Mouse (Mus musculus) CH12.LX (cell line): ENCODE results near the gene Aurka. TPM values are rescaled to one million over a fixed set of nuclear protein-coding genes. Genes with fewer than 3 reads are reported as not detected.

Source experiments
- DNase-seq: peaks from one replicate; pipeline ENCODE4 v3.0.0-alpha.2; 2013; ENCODE audit errors: extremely low read depth
- H3K27ac ChIP-seq: 2 replicates; pipeline ENCODE4 v1.5.1; 2012; ENCODE audit warnings: low read depth, mild to moderate bottlenecking, control low read depth, moderate library complexity; ENCODE audit not compliant: insufficient read depth
- H3K27me3 ChIP-seq: replicated peaks from 2 replicates; pipeline ENCODE3; 2012; ENCODE audit warnings: inconsistent platforms
- H3K36me3 ChIP-seq, 2 experiments: replicated peaks in 1 of 2; 2 replicates each; pipeline versions ENCODE3 to v1.6.1; 2012; ENCODE audit warnings: inconsistent platforms in 1 of 2, low read length in 1 of 2, mild to moderate bottlenecking in 1 of 2, mixed read lengths in 1 of 2, moderate library complexity in 1 of 2; ENCODE audit not compliant: control insufficient read depth in 1 of 2, insufficient read depth in 1 of 2
- H3K4me1 ChIP-seq, 2 experiments: 2 replicates each; pipeline ENCODE4 v1.6.1; 2012; ENCODE audit warnings: inconsistent platforms in 1 of 2, moderate library complexity in 1 of 2; ENCODE audit not compliant: insufficient read depth in 2 of 2, control insufficient read depth in 1 of 2
- H3K4me2 ChIP-seq: 2 replicates; pipeline ENCODE4 v1.6.1; 2012; ENCODE audit warnings: low read depth, mild to moderate bottlenecking, control low read depth; ENCODE audit not compliant: poor library complexity, insufficient read depth, severe bottlenecking
- H3K4me3 ChIP-seq, 3 experiments: fragments of 150-350 bp in 1 of 3; sonication (generic) in 1 of 3; replicated peaks in 1 of 3; 2 replicates each; pipeline versions ENCODE3 to v1.5.1; 2011 to 2012; ENCODE audit warnings: low read depth in 2 of 3, low read length in 2 of 3, mild to moderate bottlenecking in 2 of 3, moderate library complexity in 2 of 3, control low read depth in 1 of 3, improper control_type of control experiment in 1 of 3, inconsistent platforms in 1 of 3, mixed read lengths in 1 of 3; ENCODE audit not compliant: poor library complexity in 1 of 3
- H3K79me2 ChIP-seq: replicated peaks from 2 replicates; pipeline ENCODE4 v1.6.1; 2012; ENCODE audit warnings: mild to moderate bottlenecking, moderate library complexity; ENCODE audit not compliant: control insufficient read depth, poor library complexity, insufficient read depth, severe bottlenecking; ENCODE audit errors: extremely low read depth
- H3K9ac ChIP-seq: 2 replicates; pipeline ENCODE4 v1.6.1; 2012; ENCODE audit warnings: low read depth, mild to moderate bottlenecking, control low read depth, moderate library complexity; ENCODE audit not compliant: insufficient read depth
- H3K9me3 ChIP-seq: replicated peaks from 2 replicates; pipeline ENCODE3; 2012; ENCODE audit warnings: low read length, inconsistent platforms, mixed read lengths
- BHLHE40 ChIP-seq: IDR thresholded peaks from 2 replicates; pipeline ENCODE4 v1.6.1; 2011; ENCODE audit warnings: mild to moderate bottlenecking, low read depth, low read length, improper control_type of control experiment
- CHD1 ChIP-seq: IDR thresholded peaks from 2 replicates; pipeline ENCODE4 v1.6.1; 2012; ENCODE audit warnings: low read depth, low read length, improper control_type of control experiment, inconsistent platforms
- CTCF ChIP-seq, 2 experiments: IDR thresholded peaks in 1 of 2; conservative IDR thresholded peaks in 1 of 2; 2 replicates each; pipeline ENCODE4 v1.5.1; 2011 to 2012; ENCODE audit warnings: low read depth in 2 of 2, low read length in 2 of 2, improper control_type of control experiment in 1 of 2, inconsistent platforms in 1 of 2, mild to moderate bottlenecking in 1 of 2, moderate library complexity in 1 of 2
- EP300 ChIP-seq: IDR thresholded peaks from 2 replicates; pipeline ENCODE4 v1.6.1; 2011; ENCODE audit warnings: low read length, improper control_type of control experiment
- ETS1 ChIP-seq: conservative IDR thresholded peaks from 2 replicates; pipeline ENCODE4 v1.6.1; 2012; ENCODE audit warnings: low read depth, mild to moderate bottlenecking, inconsistent platforms, low read length, improper control_type of control experiment, moderate library complexity
- HCFC1 ChIP-seq: IDR thresholded peaks from 2 replicates; pipeline ENCODE4 v1.6.1; 2012; ENCODE audit warnings: low read depth, mild to moderate bottlenecking, inconsistent platforms, low read length, improper control_type of control experiment
- JUN ChIP-seq: IDR thresholded peaks from 2 replicates; pipeline ENCODE4 v1.6.1; 2011; ENCODE audit warnings: low read depth, mild to moderate bottlenecking, low read length, improper control_type of control experiment, moderate library complexity; ENCODE audit not compliant: insufficient read depth
- JUND ChIP-seq: conservative IDR thresholded peaks from 2 replicates; pipeline ENCODE4 v1.6.1; 2011; ENCODE audit warnings: low read depth, low read length, improper control_type of control experiment
- MAFK ChIP-seq: IDR thresholded peaks from 2 replicates; pipeline ENCODE4 v1.6.1; 2011; ENCODE audit warnings: low read length, improper control_type of control experiment; ENCODE audit not compliant: insufficient replicate concordance
- MAX ChIP-seq: IDR thresholded peaks from 2 replicates; pipeline ENCODE4 v1.6.1; 2011; ENCODE audit warnings: low read length, improper control_type of control experiment
- MAZ ChIP-seq: IDR thresholded peaks from 2 replicates; pipeline ENCODE4 v1.6.1; 2012; ENCODE audit warnings: low read depth, mild to moderate bottlenecking, inconsistent platforms, low read length, improper control_type of control experiment, moderate library complexity
- MXI1 ChIP-seq: IDR thresholded peaks from 2 replicates; pipeline ENCODE4 v1.6.1; 2011; ENCODE audit warnings: mild to moderate bottlenecking, low read depth, low read length, improper control_type of control experiment
- MYC ChIP-seq: IDR thresholded peaks from 2 replicates; pipeline ENCODE4 v1.6.1; 2011; ENCODE audit warnings: low read depth, mild to moderate bottlenecking, improper control_type of control experiment, low read length
- NELFE ChIP-seq: IDR thresholded peaks from 2 replicates; pipeline ENCODE4 v1.6.1; 2011; ENCODE audit warnings: low read depth, low read length, improper control_type of control experiment
- PAX5 ChIP-seq: IDR thresholded peaks from 2 replicates; pipeline ENCODE4 v1.6.1; 2012; ENCODE audit warnings: low read length, inconsistent platforms, mixed read lengths
- POLR2AphosphoS2 ChIP-seq: IDR thresholded peaks from 2 replicates; pipeline ENCODE4 v1.6.1; 2011; ENCODE audit warnings: low read depth, low read length, improper control_type of control experiment
- RAD21 ChIP-seq: IDR thresholded peaks from 2 replicates; pipeline ENCODE4 v1.6.1; 2011; ENCODE audit warnings: low read depth, mild to moderate bottlenecking, low read length, improper control_type of control experiment, moderate library complexity
- SIN3A ChIP-seq: IDR thresholded peaks from 2 replicates; pipeline ENCODE4 v1.6.1; 2012; ENCODE audit warnings: low read length, improper control_type of control experiment, inconsistent platforms
- SMC3 ChIP-seq: IDR thresholded peaks from 2 replicates; pipeline ENCODE4 v1.6.1; 2011; ENCODE audit warnings: low read depth, low read length, improper control_type of control experiment
- UBTF ChIP-seq: IDR thresholded peaks from 2 replicates; pipeline ENCODE4 v1.6.1; 2012; ENCODE audit warnings: low read depth, mild to moderate bottlenecking, inconsistent platforms, low read length, improper control_type of control experiment, moderate library complexity
- USF1 ChIP-seq: IDR thresholded peaks from 2 replicates; pipeline ENCODE4 v1.6.1; 2014; ENCODE audit warnings: low read depth, mild to moderate bottlenecking, inconsistent platforms, low read length, improper control_type of control experiment
- USF2 ChIP-seq: conservative IDR thresholded peaks from 2 replicates; pipeline ENCODE4 v1.6.1; 2011; ENCODE audit warnings: low read depth, low read length, improper control_type of control experiment
- ZC3H11A ChIP-seq: IDR thresholded peaks from 2 replicates; pipeline ENCODE4 v1.6.1; 2012; ENCODE audit warnings: low read depth, mild to moderate bottlenecking, inconsistent platforms, low read length, improper control_type of control experiment
- ZMIZ1 ChIP-seq: IDR thresholded peaks from 2 replicates; pipeline ENCODE4 v1.6.1; 2012; ENCODE audit warnings: low read depth, mild to moderate bottlenecking, inconsistent platforms, low read length, improper control_type of control experiment
- ZNF384 ChIP-seq: IDR thresholded peaks from 2 replicates; pipeline ENCODE4 v1.6.1; 2012; ENCODE audit warnings: low read depth, low read length, improper control_type of control experiment, inconsistent platforms
- dilution Hi-C: fragments of 300-500 bp; cut with MboI; formaldehyde crosslinking; loops from 2 replicates; pipeline ENCODE4 v1.14.3; 2020; ENCODE audit warnings: low sequenced_read_pairs; ENCODE audit not compliant: extremely low pct_unique_long_range_greater_than_20kb, extremely low pct_ligation_motif_present
- in situ Hi-C: fragments of 300-500 bp; cut with MboI; formaldehyde crosslinking; loops from 3 replicates; pipeline ENCODE4 v1.14.3; 2019; ENCODE audit warnings: low sequenced_read_pairs, low pct_ligation_motif_present, low pct_unique_long_range_greater_than_20kb, mixed read lengths
- polyA plus RNA-seq: library from polyadenylated mRNA; unstranded; fragments of >175 nt; gene quantifications from 2 replicates; pipeline ENCODE4 v1.2.1, GENCODE M21; 2012; ENCODE audit warnings: low read depth; ENCODE audit not compliant: insufficient read length
- total RNA-seq, 2 experiments: library from RNA; depleted of rRNA; stranded (reverse); fragments of 300-350 nt in 1 of 2; fragments of >200 nt in 1 of 2; gene quantifications; 2 replicates each; pipeline ENCODE4 v1.2.3; 2012 to 2014

Gene Aurka
- total and polyA plus RNA-seq, 3 experiments = 84.4 to 128 (median 88.6) TPM

DNA sequence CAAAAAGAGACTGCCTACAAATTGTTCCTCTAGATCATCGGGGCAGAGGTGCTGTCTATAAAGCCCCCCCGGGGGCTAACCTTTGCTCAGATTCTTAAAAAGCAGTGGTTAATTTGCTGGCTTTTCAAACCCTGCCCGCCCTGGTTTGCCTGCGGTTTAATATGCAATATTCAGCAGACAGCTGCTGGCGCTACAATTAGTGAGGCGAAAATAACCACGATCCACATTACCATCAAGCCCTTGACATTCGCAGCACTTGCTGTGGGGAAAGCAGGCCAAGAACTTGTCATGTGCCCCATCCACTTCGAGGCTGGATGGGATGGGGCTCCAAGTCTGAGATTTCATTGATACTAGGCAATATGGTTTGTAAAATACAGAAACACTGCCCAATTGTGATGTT lies 17.1 kb downstream of the Aurka start:
- no peaks in the 10 kb centered on the region for H3K27me3 ChIP-seq
- H3K4me3 ChIP-seq = no peak overlapping the region
- in situ Hi-C loops = no loop called here
- H3K27ac ChIP-seq = no peak overlapping the region
- no peaks in the 10 kb centered on the region for H3K9me3 ChIP-seq
- H3K4me1 ChIP-seq = peaks cover 0 to 2% of the 10 kb centered on the region in 2 experiments; a peak in 1 of 4 replicates
- TF ChIP-seq POLR2AphosphoS2 (no peak), ETS1 (no peak), ZMIZ1 (no peak), MAX (no peak), USF1 (no peak), BHLHE40 (no peak)
- dilution Hi-C loops = no loop called here
- no peaks in the 10 kb centered on the region for H3K79me2 ChIP-seq
- no peak overlapping the region for H3K4me2 ChIP-seq
- H3K36me3 ChIP-seq = peaks cover 29 to 55% of the 10 kb centered on the region in 2 experiments
- H3K9ac ChIP-seq = no peak overlapping the region
- DNase-seq = no peak

DNA sequence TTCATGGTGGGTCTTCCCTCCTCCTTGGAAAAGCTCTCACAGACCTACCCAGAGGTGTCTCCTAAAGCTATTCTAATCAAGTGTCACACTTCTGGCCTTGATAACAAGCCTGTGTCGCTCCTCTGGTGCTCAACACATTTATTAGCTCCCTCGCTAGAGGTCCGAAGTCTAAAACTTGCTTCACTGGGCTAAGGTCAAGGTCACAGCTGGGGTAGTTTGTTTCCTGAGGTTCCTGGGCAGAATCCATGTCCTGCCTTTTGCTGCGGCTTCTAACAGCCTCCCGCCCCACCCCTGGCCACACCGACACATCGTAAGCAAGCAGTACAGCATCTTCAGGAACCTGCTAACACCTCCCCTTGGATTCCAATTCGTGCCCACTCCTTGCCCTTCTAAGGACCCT lies 19.6 kb downstream of the Aurka start:
- Histone ChIP-seq H3K27me3 (peaks cover 2% of the 10 kb centered on the region), H3K36me3 (peaks cover 6 to 30% of the 10 kb centered on the region in 2 experiments), H3K27ac (no peak overlapping the region), H3K4me3 (no peak overlapping the region), H3K9me3 (peaks cover 1% of the 10 kb centered on the region), H3K4me2 (no peak overlapping the region), H3K9ac (no peak overlapping the region), H3K79me2 (no peaks in the 10 kb centered on the region), H3K4me1 (peaks cover 0 to 2% of the 10 kb centered on the region in 2 experiments; a peak in 1 of 4 replicates)
- TF ChIP-seq ETS1 = no peak
- TF ChIP-seq EP300 = no peak
- TF ChIP-seq CTCF (conservative IDR thresholded peaks at IDR 0.05 in 1 of 2, IDR thresholded peaks at IDR 0.05 in 1 of 2; ENCODE audit: low read depth in 2 of 2, low read length in 2 of 2) = no peak
- TF ChIP-seq MXI1 = no peak
- TF ChIP-seq MYC = no peak
- TF ChIP-seq ZC3H11A = no peak
- no peak for TF ChIP-seq HCFC1
- TF ChIP-seq CHD1 = no peak
- no peak for TF ChIP-seq MAFK
- TF ChIP-seq JUN = no peak
- dilution Hi-C loops (no loop called here), in situ Hi-C loops (no loop called here)
- DNase-seq = no peak

DNA sequence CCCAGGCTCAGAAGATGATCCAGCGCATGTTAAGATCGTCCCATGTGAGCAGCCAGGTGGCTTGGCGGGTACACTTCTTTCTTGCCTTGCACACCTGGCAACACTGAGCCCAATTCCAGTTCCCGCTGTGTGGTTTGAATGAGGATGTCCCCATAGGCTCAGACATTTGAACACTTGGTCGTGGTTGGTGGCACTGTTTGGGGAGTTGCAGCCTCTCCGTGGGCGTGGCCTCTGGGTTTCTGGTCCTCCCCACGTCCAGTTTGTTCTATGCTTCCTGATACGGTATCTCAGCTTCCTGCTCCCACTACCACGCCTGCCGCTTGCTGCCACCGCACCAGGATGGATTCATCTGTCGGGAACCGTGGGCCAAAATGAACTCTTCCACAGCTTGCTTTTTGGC lies 20.6 kb downstream of the Aurka start:
- no peaks in the 10 kb centered on the region for H3K79me2 ChIP-seq
- no peak for DNase-seq
- TF ChIP-seq ZMIZ1 (no peak), USF2 (no peak), UBTF (no peak), SMC3 (no peak), POLR2AphosphoS2 (no peak), ZNF384 (no peak), PAX5 (no peak), JUND (no peak), ETS1 (no peak), MAZ (no peak), USF1 (no peak), NELFE (no peak), SIN3A (no peak), EP300 (no peak), RAD21 (no peak), MXI1 (no peak)
- in situ Hi-C loops (no loop called here), dilution Hi-C loops (no loop called here)
- no peak overlapping the region for H3K4me2 ChIP-seq
- peaks cover 5% of the 10 kb centered on the region for H3K9me3 ChIP-seq
- no peak overlapping the region for H3K27ac ChIP-seq
- H3K4me1 ChIP-seq = peaks cover 2 to 3% of the 10 kb centered on the region in 2 experiments; a peak in 1 of 4 replicates
- no peak overlapping the region for H3K4me3 ChIP-seq
- H3K9ac ChIP-seq = no peak overlapping the region
- H3K27me3 ChIP-seq = peaks cover 2% of the 10 kb centered on the region
- peaks cover 0 to 20% of the 10 kb centered on the region in 2 experiments for H3K36me3 ChIP-seq
